Mouse (Mus musculus) forebrain, embryonic 16.5 days (tissue): ENCODE measurements around the gene Slc7a15. TPM values are rescaled to one million over a fixed set of nuclear protein-coding genes. Genes with fewer than 3 reads are reported as not detected.

Experiments used
- ATAC-seq: fragments of 200-750 bp; cut with Nextera tagmentation; 2 replicates; pipeline ENCODE4 v1.8.0; 2017; ENCODE audit warnings: mild to moderate bottlenecking, moderate library complexity
- H3K27ac ChIP-seq: fragments of 300-500 bp; sonication (generic); 2 replicates; pipeline ENCODE4 v1.5.1; 2014; ENCODE audit warnings: low read length, control low read depth
- H3K27me3 ChIP-seq: fragments of 300-500 bp; sonication (generic); replicated peaks from 2 replicates; pipeline ENCODE4 v1.6.1; 2014; ENCODE audit warnings: low read length; ENCODE audit not compliant: control insufficient read depth, insufficient read depth
- H3K36me3 ChIP-seq: fragments of 300-500 bp; sonication (generic); 2 replicates; pipeline ENCODE4 v1.6.1; 2014; ENCODE audit not compliant: control insufficient read depth, insufficient read depth
- H3K4me1 ChIP-seq: fragments of 300-500 bp; sonication (generic); replicated peaks from 2 replicates; pipeline ENCODE4 v1.6.1; 2014; ENCODE audit warnings: low read length; ENCODE audit not compliant: control insufficient read depth, insufficient read depth
- H3K4me2 ChIP-seq: fragments of 300-500 bp; sonication (generic); 2 replicates; pipeline ENCODE4 v1.6.1; 2014; ENCODE audit warnings: mild to moderate bottlenecking, low read length, control low read depth
- H3K4me3 ChIP-seq: fragments of 300-500 bp; sonication (generic); replicated peaks from 2 replicates; pipeline ENCODE4 v1.5.1; 2014; ENCODE audit warnings: mild to moderate bottlenecking, low read length, control low read depth
- H3K9ac ChIP-seq: fragments of 300-500 bp; sonication (generic); replicated peaks from 2 replicates; pipeline ENCODE4 v1.6.1; 2014; ENCODE audit warnings: low read depth, low read length, control low read depth
- H3K9me3 ChIP-seq: fragments of 300-500 bp; sonication (generic); 2 replicates; pipeline ENCODE4 v1.6.1; 2016; ENCODE audit warnings: low read length; ENCODE audit not compliant: control insufficient read depth
- WGBS: fragments of 180-500 bp; shearing (Covaris S2); extraction: QIAGEN DNeasy Blood & Tissue Kit; methylation state at CpG from one replicate; pipeline ENCODE4 v1.1.7; 2014; 5-methylcytosine and 5-hydroxymethylcytosine counted together
- polyA plus RNA-seq: library from polyadenylated mRNA; unstranded; fragments of >200 nt; fragmentation: Nextera tagmentation; extraction: Ambion mirVana; gene quantifications from 2 replicates; pipeline ENCODE4 v1.2.1, GENCODE M21; 2015

Slc7a15 gene
- polyA plus RNA-seq, 1 experiment from 2014 or later, result not detected

GRCm38 (mm10) chr12:8482169-8482568 lies 116.7 kb downstream of the Slc7a15 start:
- Histone ChIP-seq H3K27ac (no peak overlapping the region), H3K9me3 (no peaks in the 10 kb centered on the region), H3K36me3 (no peaks in the 10 kb centered on the region), H3K27me3 (no peaks in the 10 kb centered on the region), H3K4me3 (no peak overlapping the region), H3K4me2 (no peak overlapping the region), H3K4me1 (no peaks in the 10 kb centered on the region), H3K9ac (no peak overlapping the region)
- 69% methylated on average over 2 of the region's 2 CpGs for WGBS
- ATAC-seq, result no peak

Other genes starting within 250 kb of the Slc7a15 start
- 70.3 and 74.9 TPM in 2 replicates for gene Rhob, start 99.1 kb downstream of the Slc7a15 start, polyA plus RNA-seq
- 67.6 and 75.1 TPM in 2 replicates for gene Pum2, start 75.1 kb upstream of the Slc7a15 start, polyA plus RNA-seq
- gene Sdc1, start 172.3 kb upstream of the Slc7a15 start, polyA plus RNA-seq, result 25.0 and 33.4 TPM in 2 replicates